Mouse (Mus musculus): Measurements from ENCODE around the gene Piezo1.
A peak's percentile ranks its signal among the peaks of the same experiment; 100 is the strongest.

Piezo1 gene

DNA sequence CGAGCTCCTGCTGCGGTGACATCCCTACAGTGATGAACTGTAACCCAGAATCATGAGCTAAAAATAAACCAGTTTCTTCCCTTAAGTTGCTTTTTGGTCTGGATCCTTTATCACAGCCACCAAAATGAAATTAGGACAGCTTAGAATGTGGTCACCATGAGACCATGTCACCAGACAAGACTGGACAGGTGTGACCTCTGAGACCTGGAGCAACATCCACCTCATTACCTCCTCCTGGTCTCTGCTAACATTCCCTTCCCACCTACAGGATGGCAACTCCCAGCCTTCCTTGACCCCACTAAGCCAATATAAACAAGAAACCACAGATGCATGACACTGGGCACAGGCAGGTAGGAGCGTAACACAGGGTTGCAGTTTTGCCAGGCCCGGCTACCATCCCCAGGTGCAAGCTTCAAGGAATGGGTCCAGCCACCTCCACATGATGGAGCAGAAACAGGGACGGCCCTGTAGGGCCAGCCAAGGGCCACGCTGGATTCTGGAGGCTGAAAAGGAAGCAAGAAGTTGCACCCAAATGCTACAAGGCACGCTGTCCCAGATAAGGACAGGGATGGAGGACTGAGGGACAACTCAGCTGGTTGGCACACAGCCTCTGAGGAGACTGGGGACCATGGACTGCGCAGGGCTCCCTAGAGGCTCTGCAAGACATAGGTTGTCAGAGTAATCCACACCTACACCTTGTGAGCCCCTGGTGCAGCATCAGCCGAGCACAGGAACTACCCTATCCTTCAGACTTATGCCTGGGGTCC, 12.6 kb downstream of the Piezo1 start:
- no peak for DNase-seq

DNA sequence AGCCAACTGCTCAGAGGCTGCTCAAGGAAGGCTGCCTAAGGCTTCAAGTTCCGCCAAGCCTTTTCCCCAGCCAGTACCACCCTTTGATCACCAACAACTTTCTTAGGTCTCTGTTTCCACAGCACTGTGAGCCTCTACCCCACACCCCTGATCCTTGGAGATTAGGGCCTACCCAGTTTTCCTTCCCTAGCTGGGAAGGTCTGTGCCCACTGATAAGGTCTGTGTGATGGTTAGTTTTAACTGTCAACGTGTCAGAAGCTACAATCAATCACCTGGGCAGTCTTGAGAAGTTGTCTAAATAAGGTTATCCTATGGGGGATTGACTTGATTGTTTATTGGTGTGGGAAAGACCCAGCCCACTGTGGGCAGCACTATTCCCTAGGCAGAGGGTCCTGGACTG, 13.3 kb downstream of the Piezo1 start:
- no peak for DNase-seq

DNA sequence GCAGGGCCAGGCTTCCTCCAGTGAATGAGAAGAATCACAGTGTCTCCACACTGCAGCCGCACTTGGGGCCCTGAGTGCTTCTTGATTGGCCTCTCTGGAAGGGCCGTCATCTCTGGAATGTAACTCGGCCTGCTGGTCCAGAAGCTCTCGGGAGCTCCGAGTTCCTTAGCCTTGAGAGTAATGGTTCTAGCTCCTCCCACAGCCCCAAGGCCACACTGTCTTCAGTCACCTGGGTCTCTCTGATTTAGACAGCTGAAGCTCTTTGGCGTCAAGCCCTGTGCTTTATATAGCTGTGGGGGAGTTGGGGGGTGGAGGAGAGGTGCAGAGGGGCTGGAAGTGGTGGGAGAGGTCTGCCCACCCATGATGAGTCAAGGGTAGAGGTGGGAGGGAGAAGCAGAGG, 14.1 kb downstream of the Piezo1 start:
- peak; percentile 76 for DNase-seq

DNA sequence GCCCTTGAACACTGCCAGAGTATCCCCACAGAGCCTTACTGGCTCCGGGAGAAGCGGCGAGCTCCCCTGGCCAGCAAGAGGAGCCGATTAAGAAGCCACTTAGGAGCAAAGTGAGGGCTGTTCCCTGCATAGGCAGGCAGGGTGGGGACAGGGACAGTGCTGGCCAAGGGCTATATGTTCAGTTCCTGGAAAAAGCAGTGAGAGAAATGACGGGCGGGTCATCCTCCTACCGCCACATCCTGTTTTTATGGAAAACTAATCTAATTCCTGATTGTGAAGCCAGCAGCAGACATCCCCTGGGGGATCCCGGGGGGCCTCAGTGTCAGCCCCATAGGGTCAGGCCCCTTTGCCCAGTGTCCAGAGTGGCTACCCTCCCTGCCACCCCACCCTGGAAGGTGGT, 19.8 kb downstream of the Piezo1 start:
- no peak for DNase-seq

DNA sequence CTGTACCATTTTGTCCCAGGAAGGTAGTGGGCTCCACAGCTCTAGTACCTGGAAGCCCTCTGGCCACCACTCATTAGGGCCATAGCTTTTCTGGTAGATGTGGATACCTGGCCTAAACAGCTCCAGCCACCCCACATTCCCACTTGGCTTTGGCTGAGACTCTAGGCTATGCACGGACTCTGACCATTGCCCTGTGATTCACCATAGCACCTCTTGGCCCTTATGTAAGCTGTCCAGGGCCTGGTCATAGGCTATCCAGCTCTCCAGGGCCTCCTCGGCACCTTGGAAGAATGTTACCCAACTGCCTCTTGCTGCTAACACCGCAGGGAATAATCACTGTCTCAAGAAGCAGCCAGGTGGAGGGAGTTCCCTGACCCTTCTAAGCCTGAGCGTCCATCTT, 22.0 kb downstream of the Piezo1 start:
- DNase-seq, result peak; percentile 82

DNA sequence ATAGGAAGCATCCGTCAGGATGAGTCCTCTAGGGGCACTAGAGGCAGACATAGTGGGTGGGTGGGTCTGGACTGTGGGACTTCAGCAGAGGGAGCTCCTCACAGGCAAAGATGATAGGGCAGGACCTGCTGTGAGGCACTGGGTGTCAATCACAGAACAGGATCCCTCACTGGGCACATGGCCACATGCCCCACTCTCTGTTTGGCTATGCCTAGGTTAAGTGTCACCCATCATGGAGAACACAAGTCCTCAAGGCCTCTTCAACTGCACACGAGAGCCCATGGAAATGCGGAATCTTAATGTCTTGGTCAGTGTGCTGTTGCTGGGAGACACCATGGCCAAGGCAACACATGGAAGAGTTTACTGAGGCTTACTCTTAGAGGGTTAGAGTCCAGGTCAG, 23.2 kb downstream of the Piezo1 start:
- DNase-seq, result no peak

DNA sequence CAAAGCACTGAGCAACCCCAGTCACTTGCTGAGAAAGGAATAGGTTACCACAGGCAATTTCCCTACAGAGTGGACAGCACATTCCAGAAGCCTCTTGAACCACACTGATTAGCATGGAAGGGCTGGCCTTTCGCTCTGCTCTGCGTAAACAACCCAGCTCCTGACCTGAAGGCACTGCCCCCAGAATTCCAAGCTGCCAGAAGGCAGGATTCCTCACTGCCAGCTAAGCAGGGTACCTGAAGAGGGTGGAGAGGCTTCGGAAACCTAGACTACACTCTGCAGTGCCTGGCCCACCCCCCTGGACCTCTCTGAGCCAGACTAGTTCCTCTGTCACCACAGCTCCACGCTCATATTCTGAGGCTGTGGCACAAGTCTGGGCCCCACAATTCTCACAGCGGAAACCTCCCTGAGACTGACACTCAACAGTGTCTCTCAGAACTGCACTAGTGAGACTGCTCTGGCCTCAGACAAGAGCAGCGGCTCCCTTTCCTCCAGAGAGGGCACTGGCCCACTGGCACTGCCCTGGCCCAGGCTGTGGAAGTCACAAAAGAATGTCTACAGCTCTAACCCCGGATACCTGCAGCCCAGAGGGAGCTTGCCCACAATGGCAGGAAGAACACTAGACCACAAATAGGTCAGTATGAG, 24.5 kb downstream of the Piezo1 start:
- DNase-seq, result peak; percentile 78

DNA sequence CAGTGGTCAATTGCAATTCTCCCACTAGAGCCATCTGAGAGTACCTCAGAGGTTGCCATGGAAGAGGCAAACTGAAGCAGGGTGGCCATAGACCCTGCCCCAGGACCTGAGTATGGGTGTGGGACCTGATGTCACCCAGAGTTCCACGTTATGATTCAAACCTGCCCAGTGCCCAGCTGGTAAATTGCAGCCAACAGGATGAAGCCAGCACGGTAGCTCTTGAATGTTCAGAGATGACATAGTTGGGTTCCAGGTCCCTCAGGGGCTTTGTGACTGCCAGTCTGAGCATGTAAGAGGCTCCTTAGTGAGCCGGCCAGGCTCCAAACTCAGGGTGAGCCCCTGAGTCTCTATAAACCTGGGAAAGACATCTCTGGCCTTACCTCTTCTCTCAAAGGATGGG, 25.0 kb downstream of the Piezo1 start:
- DNase-seq, result no peak

DNA sequence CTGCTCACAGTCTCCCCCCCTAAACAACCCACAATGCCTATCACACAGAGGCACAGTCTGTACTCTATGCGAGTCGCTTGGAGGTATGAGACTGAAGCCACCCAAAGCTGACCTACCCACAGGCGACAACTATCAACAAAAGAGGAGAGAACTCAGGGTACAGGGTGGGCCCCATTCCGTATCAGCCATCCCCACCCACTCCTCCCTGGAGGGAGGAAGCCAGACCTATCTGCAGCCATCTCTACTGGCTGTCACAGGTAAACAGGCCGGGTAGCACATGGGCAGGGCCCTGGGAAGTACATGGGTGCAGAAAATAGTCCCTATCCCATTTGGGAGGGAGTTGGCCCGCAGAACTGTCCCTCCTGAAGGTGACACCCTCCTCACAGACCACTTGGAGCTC, 26.1 kb downstream of the Piezo1 start:
- DNase-seq, result no peak

DNA sequence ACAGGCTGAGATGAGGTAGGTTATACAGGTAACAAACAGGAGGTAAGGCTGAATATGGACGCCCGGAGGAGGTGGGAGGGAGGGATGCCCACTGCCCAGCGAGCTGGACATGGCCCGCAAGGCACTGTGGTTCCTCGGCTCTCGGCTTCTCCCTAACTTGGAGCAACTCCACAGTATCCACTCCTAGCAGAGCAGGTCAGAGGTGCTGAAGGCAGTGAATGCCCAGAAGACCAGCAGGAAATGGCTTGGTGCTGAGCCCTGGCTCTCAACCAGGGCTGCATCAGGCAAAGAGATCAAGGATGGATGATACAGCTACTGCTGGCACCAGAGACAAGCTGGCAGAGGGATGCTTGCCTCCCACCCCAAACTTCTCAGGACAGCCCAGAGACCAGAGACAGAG, 26.6 kb downstream of the Piezo1 start:
- DNase-seq, result no peak

DNA sequence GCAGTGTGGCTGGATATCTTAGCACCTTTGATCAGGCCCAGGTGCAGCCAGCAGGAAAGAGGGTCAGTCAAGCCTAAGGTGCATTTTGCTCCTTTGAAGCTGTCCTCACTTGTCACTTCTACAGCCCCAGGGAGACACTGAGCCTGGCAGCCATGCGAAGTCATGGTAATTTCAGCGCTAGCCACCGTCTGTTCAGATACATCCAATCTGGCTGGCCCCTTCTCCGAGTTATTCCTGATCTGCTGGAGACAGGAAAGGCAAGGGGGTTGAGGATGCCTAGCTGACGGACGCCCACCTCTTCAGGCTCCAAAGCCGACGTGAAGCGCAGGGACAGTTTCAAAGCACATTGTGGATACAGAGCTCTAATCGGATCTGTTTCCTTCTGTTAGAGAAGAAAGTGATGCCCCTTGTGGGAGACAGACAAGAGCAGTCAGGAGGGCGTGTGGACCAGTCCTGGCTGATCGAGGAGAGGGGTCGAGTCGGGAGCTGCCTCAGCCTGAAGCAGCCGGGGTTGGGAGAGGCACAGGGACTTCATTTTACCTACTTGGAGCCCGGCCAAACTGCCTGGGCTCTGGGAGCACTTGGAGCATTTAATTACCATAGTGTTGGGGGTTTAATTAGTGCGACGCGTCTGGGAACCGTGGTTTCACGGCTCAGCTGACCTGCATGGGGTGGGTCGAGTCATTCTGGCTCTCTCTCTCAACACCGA, 27.3 kb downstream of the Piezo1 start:
- peak; percentile 81 for DNase-seq

DNA sequence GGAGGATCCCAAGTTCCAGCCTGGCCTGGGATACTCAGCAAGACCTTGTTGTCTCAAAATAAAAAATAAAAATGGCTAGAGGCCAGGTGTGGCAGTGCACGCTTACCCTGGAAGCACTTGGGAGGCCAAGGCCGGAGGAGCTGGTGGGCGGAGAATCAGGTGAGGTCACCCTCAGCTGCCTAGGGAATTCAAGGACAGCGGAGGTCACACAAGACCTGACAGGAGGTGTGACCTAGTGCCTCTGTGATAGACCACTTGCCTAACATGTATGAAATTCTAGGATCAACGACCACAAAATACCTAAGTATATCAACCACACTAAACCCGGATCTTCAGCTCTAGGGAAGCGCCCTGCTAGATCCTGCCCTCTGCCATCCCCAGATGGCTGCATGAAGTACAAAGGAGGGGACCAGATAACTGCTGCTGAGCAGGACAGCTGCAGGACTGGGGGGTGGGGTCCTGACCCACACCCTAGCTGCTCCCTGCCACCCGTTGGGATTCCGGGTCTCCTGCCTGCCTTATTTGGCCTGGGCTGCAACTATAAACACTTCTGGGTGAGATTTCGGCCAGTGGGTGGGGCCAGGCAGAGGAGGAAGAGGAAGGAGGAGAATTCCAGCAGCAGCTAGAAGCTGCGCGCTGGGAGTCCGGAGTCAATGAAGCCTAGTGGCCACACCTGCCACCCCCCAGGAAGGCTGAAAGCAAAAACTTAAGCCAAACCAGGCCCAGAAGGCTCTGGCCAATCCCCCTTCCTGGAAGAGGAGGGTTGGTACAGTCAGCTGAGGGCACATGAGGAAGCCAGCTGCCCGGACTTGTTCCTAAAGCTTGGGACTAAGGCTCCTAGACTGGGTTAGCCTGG, 28.1 kb downstream of the Piezo1 start:
- DNase-seq, result peak; percentile 89

DNA sequence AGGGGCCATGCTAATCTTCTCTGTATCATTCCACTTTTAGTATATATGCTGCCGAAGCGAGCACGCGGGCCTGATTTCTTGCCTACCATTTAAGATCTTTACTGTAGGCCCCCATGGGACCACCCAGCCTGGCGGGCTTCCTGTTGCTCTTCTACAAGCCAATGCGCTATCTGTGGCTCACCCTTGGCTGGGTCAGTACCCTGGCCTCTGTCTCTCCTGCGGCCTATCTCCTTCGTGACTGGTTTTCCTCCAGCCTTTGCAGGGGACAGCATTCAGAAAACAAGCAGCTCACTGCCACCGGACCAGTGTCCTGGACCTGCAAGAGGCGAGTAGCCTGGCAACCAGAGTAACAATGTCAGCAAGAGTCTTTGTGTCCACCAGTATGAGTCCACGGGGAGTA, 30.5 kb downstream of the Piezo1 start:
- DNase-seq, result no peak

DNA sequence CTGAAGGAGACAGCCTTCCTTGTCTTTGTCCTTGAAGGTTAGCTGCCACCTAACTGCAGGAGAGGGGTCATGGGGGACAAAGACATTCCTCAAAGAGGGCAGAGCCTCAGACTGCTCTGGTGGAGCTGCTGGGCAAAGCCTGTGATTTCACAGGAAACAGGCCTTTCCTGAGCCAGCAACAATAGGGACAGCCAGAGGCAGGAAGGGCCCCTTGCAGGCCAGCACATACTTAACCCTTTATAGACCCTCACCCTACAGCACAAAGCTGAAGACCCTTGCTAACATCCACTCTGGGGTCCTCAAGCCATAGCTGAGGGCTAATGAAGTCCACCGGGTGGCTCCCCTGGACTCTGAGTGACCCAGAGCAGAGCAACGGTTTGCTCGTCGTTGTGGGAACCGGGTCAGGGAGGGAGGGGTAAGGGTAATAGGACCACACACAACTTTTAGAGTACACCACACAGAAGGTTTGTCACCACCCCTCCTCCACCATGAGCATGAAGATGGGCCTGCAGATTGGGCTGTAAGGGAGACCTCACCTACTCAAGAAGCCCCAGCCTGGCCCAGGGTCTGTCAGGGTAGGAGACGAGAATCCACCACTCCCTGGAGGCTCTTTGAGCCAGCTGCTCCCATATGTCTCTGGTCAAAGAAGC, 33.5 kb downstream of the Piezo1 start:
- DNase-seq, result peak; percentile 78

DNA sequence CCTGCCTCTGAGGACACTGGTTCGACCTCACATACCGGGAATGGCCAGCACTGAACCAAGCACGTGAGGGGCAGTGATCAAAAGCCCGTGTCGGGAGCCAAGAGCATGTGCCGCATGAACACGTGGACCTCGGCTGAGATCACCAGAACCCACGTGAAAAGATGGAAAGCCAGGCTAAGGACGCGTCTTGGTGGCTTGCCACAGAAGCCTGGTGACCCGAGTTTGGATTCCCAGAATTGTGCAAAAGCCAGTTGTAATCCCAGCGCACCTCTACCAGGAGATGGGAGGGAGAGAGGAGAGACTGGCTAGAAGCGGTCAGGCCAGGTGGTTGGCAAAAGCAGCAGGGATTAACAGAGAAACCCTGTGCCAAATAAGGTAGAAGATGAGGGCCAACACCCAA, 35.4 kb downstream of the Piezo1 start:
- DNase-seq, result no peak

DNA sequence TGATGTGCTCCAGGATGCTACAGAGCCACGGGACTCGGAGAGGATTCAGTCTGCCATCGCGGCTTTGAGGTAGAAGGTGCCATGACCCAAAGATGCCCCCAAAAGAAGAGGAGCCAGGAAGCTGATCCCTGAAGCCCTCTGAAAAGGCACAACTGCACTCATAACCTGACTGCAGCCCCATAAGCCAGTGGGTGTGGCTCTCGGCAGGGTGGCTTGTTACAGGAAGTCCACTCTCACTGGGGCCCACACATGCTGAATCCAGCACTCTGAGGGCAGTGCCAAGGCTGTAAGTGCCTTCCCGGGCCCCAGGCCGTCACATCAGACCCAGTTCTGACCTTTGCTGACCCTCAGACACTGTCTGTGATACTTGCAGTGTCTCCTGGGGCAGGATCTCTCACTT, 38.7 kb downstream of the Piezo1 start:
- no peak for DNase-seq

DNA sequence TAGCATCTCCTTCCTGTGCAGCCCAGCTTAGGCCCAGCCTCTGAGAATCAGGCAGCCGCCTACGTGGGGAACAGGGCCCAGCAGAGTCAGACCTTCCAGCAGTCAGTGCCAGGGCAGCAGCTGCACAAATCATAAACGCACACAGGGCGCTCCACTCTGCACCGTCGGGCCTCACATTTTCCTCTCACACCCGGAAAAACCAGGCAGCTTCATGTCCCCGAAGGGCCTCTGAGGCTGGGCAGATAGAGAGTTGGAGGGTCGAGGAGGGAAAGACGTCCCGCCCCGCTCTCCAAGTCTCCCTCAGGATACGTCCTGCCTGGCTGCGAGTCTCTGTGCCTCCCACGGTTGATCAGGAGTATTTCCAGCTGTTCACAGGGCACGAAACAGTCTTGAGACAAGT, 39.6 kb downstream of the Piezo1 start:
- DNase-seq, result no peak

DNA sequence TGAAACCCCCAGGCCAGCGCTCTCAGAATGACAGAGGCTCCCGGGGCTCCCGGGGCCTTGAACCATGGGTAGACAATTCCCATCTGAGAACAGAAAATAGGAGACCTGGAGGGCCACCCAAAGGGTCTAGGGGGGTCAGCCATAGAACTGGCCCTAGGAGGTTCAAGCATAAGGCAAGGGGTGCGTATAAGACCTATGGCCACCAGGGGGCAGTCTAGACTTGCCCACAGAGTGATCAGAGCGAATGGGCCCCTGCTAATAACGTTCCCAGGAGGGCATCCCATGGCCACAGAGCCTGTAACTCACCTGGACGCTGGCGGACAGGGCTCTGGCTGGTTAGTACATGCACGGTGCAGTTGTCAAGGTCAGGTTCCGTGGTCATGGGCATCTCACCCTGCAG, 50.3 kb downstream of the Piezo1 start:
- DNase-seq, result peak; percentile 87

DNA sequence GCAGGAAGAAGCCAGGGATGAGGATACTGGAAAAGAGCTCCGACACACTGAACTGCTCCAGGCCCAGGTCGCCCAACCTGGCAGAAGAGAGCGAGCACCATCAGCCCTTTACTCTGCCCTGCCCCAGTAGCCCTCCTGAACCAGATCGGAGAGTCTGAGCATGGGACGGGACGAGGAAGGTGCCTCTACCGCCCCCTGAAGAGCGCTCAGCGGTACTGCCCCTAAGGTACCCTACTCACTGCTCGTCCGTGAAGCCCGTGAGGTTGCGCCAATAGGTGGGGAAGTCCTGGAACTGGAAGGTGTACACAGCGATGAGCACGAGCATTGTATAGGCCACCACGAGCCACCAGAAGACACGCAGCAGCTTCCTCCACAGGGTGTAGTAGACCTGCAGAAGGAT, 53.2 kb downstream of the Piezo1 start:
- no peak for DNase-seq

DNA sequence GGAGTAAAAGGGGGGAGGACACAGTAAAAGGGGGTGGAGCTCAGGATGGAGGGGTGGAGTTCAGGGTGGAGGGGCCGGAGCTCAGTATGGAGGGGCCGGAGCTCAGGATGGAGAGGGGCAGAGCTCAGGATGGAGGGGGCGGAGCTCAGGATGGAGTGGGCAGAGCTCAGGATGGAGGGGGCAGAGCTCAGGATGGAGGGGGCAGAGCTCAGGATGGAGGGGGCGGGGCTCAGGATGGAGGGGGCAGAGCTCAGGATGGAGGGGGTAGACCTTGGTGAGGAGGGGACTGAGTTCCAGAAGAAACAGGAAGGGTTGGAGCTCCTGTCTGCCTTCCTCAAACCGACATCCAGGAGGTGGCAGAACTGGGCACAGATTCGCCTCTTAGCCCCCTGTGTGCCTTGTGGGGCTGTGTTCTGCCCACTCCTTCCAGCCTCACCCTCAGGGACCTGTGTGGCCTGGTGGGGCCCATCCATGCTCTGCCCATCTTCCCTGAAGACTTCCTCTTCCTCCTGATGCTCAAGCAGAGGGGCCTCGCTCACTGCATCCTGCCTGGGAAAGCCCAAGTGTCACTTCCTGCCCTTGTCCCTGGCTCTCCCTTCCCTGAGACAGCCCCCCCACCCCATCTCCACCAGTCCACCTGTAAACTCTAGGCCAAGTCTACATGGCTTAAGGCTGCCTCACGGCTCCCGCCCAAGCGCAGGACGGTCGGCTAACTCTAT, 54.0 kb downstream of the Piezo1 start:
- DNase-seq, result peak; percentile 60

DNA sequence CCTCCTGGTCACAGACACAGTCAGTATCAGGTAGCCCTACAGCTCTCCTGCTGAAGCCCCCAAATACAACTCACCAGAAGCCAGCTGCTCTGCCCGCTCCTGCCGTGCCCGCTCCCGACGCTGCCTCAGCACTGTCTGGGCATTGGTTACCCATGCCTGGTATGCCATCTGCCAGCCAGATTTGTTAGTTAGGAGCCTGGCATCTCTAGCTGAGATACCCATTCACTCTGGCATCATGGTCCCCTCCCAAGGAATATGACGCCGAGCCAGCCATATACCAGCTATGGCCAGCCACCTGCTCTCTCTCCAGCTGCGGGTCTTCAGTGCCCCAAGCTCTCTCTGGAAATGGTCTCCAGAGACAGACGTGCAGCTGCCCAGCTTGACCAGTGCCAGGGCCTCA, 62.7 kb downstream of the Piezo1 start:
- no peak for DNase-seq

DNA sequence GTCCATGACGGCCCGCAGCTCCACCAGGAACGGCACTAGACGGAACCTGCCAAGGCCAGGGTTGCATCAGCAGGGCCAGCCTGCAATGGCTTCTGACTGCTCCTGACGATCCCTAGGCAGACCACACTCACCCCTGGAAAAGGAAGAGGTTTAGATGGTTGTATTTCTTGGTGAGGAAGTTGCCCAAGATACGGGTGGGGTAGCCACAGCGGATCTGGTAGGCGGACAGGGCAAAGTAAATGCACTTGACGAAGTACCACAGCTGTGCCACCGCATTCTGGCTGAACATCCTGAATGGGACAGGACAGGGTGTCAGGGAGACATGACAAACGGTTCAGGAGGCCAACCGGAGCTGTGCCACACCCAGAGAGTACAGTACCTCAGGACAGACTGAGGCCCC, 66.3 kb downstream of the Piezo1 start:
- DNase-seq, result no peak
